In the genomic region with DNA sequence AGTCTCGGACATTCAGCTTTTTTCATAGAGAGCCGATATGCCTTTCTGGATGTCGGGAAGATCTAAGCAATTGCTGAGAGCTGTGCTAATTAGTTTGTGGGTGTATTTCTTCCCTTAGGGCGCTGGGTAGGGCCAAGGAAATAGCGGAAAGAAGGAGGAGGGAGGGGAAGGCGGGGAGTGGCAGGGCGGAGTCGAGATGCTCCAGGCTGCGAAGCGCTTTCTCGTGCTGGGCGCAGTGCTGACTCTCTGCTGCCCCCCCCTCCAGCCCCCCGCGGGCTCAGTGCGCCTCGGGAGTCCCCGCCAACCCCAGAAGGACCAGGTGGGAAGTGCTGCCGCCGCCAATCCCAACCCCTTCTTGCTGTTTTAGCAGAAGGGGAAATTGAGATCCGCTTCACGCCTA, we compare ENCODE assay signal across 8 mouse cellular contexts. TPM values are rescaled to one million over a fixed set of nuclear protein-coding genes. Genes with fewer than 3 reads are reported as not detected.
DNase-seq lines count a peak whose midpoint lies in the region; ATAC-seq lines count a peak whose summit lies in the region.

No protein-coding gene starts in this region.

- H3K4me1 ChIP-seq in forebrain, embryonic 15.5 days = peaks cover 33% of the 10 kb centered on the region
- peaks cover 23% of the 10 kb centered on the region for H3K4me1 ChIP-seq in intestine, embryonic 16.5 days (ENCODE audit: control insufficient read depth, insufficient read depth, low read length)

- DNase-seq in right cerebral cortex, postnatal 25 days = peak; percentile 24
- DNase-seq in right cerebral cortex, postnatal 36 days (ENCODE audit: low spot score in 2 of 2) = no peak
- DNase-seq in lung, postnatal 14 days = peak; percentile 34
- DNase-seq in urinary bladder, adult 18-20 months (ENCODE audit: low spot score in 2 of 2) = no peak
- DNase-seq in gastrocnemius, adult 8-10 months (ENCODE audit: low spot score in 2 of 2) = no peak
- no peak for DNase-seq in adrenal gland, postnatal 4 days (ENCODE audit: low spot score in 2 of 2)

- 2% methylated on average over 18 of the region's 21 CpGs for WGBS in forebrain, embryonic 15.5 days
- WGBS in intestine, embryonic 16.5 days = 1% methylated on average over 21 of the region's 21 CpGs

- H3K4me3 ChIP-seq in forebrain, embryonic 15.5 days = peak overlapping the region; percentile 38
- H3K4me3 ChIP-seq in intestine, embryonic 16.5 days (ENCODE audit: low read length) = peak overlapping the region; percentile 61

- no peak overlapping the region for H3K9ac ChIP-seq in forebrain, embryonic 15.5 days (replicated peaks)
- peak overlapping the region; percentile 61 for H3K9ac ChIP-seq in intestine, embryonic 16.5 days (ENCODE audit: low read depth, low read length)

- no peaks in the 10 kb centered on the region for H3K9me3 ChIP-seq in forebrain, embryonic 15.5 days
- H3K9me3 ChIP-seq in intestine, embryonic 16.5 days (ENCODE audit: control insufficient read depth, low read length) = no peaks in the 10 kb centered on the region

- H3K36me3 ChIP-seq in forebrain, embryonic 15.5 days = no peaks in the 10 kb centered on the region
- no peaks in the 10 kb centered on the region for H3K36me3 ChIP-seq in intestine, embryonic 16.5 days (ENCODE audit: control insufficient read depth, insufficient read depth, low read length)

- peak overlapping the region; percentile 70 for H3K4me2 ChIP-seq in forebrain, embryonic 15.5 days (replicated peaks)
- H3K4me2 ChIP-seq in intestine, embryonic 16.5 days (ENCODE audit: low read depth, low read length) = peak overlapping the region; percentile 91

- ATAC-seq in forebrain, embryonic 15.5 days (replicated peaks) = peak; percentile 32
- 0 out of 2 replicates have a peak, but pooled peaks have one; percentile 41 for ATAC-seq in intestine, embryonic 16.5 days

- peaks cover 63% of the 10 kb centered on the region for H3K27me3 ChIP-seq in forebrain, embryonic 15.5 days
- peaks cover 49% of the 10 kb centered on the region for H3K27me3 ChIP-seq in intestine, embryonic 16.5 days (replicated peaks; ENCODE audit: control insufficient read depth, insufficient read depth, low read length)

- no peak overlapping the region for H3K27ac ChIP-seq in forebrain, embryonic 15.5 days (replicated peaks)
- H3K27ac ChIP-seq in intestine, embryonic 16.5 days (ENCODE audit: low read length) = peak overlapping the region; percentile 31; the same call in 1 of the 2 replicates

RNA-seq across cellular contexts. Expression of a gene that starts 38.6 kb away (rescaled TPM):
- 29.9 and 33.1 TPM in 2 replicates for polyA plus RNA-seq in forebrain, embryonic 15.5 days (2015; fragmentation: Nextera tagmentation; extraction: Ambion mirVana)
- polyA plus RNA-seq in intestine, embryonic 16.5 days (2015; fragmentation: Nextera tagmentation; extraction: Ambion mirVana) = 24.8 and 27.8 TPM in 2 replicates
- total RNA-seq in gastrocnemius, adult 8-10 months (2022) = 10 to 100 TPM; 17.6 to 24.4 (median 20.8) TPM
- total RNA-seq in adrenal gland, postnatal 4 days (2021) = 10 to 100 TPM; 42.8 to 47.2 TPM

RNA-seq across cellular contexts. Expression of a gene that starts 38.9 kb away (rescaled TPM):
- polyA plus RNA-seq in forebrain, embryonic 15.5 days (2015; fragmentation: Nextera tagmentation; extraction: Ambion mirVana) = 8.3 and 8.6 TPM in 2 replicates
- 3.4 and 4.0 TPM in 2 replicates for polyA plus RNA-seq in intestine, embryonic 16.5 days (2015; fragmentation: Nextera tagmentation; extraction: Ambion mirVana)
- total RNA-seq in gastrocnemius, adult 8-10 months (2022) = under 1 TPM; 0.15 to 0.47 (median 0.24) TPM
- 1 to 10 TPM; 5.1 to 5.4 TPM for total RNA-seq in adrenal gland, postnatal 4 days (2021)

RNA-seq across cellular contexts. Expression of a gene that starts 58.0 kb away (rescaled TPM):
- 0.09 TPM in 1 of 2 replicates, not detected in the other for polyA plus RNA-seq in forebrain, embryonic 15.5 days (2015; fragmentation: Nextera tagmentation; extraction: Ambion mirVana)
- polyA plus RNA-seq in intestine, embryonic 16.5 days (2015; fragmentation: Nextera tagmentation; extraction: Ambion mirVana) = 0.09 and 0.12 TPM in 2 replicates
- not detected for total RNA-seq in gastrocnemius, adult 8-10 months (2022)
- under 1 TPM; 0.59 to 0.62 TPM for total RNA-seq in adrenal gland, postnatal 4 days (2021)

RNA-seq across cellular contexts. Expression of a gene that starts 58.3 kb away (rescaled TPM):
- polyA plus RNA-seq in forebrain, embryonic 15.5 days (2015; fragmentation: Nextera tagmentation; extraction: Ambion mirVana) = not detected in 2 replicates
- polyA plus RNA-seq in intestine, embryonic 16.5 days (2015; fragmentation: Nextera tagmentation; extraction: Ambion mirVana) = 0.56 and 0.58 TPM in 2 replicates
- not detected for total RNA-seq in gastrocnemius, adult 8-10 months (2022)
- under 1 TPM; 0.34 to 0.81 TPM for total RNA-seq in adrenal gland, postnatal 4 days (2021)

Comparison
In these comparisons a context has a peak if more than half of its experiments do, and no peak if none do; other contexts are left out.
1. DNase-seq: peak in right cerebral cortex, postnatal 25 days (single experiment) and lung, postnatal 14 days (single experiment); none in right cerebral cortex, postnatal 36 days (0 of 2), urinary bladder, adult 18-20 months (0 of 2), gastrocnemius, adult 8-10 months (0 of 2) and adrenal gland, postnatal 4 days (0 of 2).
2. RNA of a gene that starts 38.9 kb away (total RNA-seq): 5.1 to 5.4 TPM in adrenal gland, postnatal 4 days; 0.15 to 0.47 TPM in gastrocnemius, adult 8-10 months; every median in the first group is over 4 times any median in the second.